Comparison of ENCODE assay signal across 1 mouse cellular context in the genomic region with DNA sequence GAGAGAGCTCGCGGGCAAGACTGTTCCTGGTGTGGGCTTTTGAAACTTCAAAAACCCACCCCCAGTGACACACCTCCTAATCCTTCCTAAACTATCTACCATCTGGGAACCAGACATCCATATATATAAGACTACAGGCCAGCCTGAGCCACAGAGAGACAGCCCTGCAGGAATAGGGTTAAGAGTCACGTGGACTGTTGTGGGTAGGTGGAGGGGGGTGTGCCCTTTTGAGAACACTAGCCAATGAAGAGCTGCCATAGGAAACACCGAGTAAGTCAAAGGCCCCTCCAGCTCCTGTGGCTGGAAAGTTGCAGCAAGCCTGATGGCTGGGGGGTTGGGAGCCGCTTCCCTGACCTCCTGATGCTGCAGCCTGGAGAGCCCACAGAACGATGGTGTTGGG.
TF ChIP-seq lines count a peak whose summit lies in the region.

No protein-coding gene starts in this region.

TF ChIP-seq in MEL, 35 proteins besides CTCF, POLR2A, EP300 and RAD21:
- TF ChIP-seq USF1 (IDR thresholded peaks at IDR 0.05; ENCODE audit: low read depth, low read length) (0 out of 2 replicates have a peak, but pooled peaks have one; percentile 32), GATA1 (IDR thresholded peaks at IDR 0.05; ENCODE audit: low read depth, low read length) (no peak)
TF ChIP-seq in MEL: peak in this region for 1.
